Mouse (Mus musculus): ENCODE measurements around the gene Prpf6. TPM values are rescaled to one million over a fixed set of nuclear protein-coding genes. Genes with fewer than 3 reads are reported as not detected.

Gene Prpf6
- 10 to 100 TPM; 37.5 to 42.1 TPM for total RNA-seq (2023)

GRCm38 (mm10) chr2:181591528-181592085 is at the start of gene Prpf6:
Prpf6 (plus strand) TSS chr2:181591868.

GRCm38 (mm10) chr2:181584411-181584942 is 7.2 kb upstream of the Prpf6 start, which contains the start of gene Uckl1:
Uckl1 (minus strand) TSS chr2:181584892.

GRCm38 (mm10) chr2:181592231-181593041 is 768 bp downstream of the Prpf6 start, which contains the start of gene Zfp512b:
Zfp512b (minus strand) TSS chr2:181592803.

GRCm38 (mm10) chr2:181598454-181599351 is 7.0 kb downstream of the Prpf6 start, which contains the start of gene Samd10:
Samd10 (minus strand) TSS chr2:181599212.

GRCm38 (mm10) chr2:181656734-181657133 is 65.1 kb downstream of the Prpf6 start, which contains the start of gene Gm29797:
Gm29797 (plus strand) TSS chr2:181657034.

GRCm38 (mm10) chr2:181671326-181671725 is 79.7 kb downstream of the Prpf6 start, which contains the start of gene Sox18:
Sox18 (minus strand) TSS chr2:181671640.

DNA sequence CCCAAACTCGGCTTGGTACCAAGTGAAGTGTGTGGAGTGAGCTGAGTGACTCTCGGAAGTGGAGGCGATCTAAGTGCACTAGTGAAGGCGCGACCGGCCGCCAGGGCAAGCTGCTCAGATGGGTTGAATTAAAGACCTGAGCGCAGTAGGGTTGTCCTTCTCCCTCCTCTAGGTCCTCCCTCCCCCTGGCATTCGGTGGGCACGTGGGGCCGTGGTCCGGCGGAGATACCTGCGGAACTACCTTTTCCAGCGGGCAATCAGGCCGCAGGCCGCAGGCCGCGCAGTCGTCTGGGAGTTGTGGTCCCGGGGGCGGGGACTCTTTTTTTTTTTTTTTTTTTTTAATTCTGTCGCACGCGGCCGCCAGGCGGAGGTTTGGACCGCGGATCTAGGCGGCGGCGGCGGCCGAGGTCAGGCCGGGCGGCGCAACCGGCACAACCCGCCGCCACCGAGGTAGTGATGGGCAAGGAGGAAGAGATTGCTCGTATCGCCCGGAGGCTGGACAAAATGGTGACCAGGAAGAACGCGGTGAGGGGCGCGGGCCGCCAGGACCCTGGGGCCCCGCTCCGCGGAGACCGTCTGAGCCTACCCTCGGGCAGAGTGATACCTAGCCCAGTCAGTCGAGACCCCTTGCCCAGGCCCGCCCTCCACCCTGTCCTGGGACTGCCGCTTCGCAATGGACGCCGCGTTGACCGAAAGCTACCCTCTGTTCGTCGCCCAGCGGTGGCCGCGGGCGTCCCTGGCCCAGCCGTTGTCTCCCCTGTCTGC is 88.5 kb downstream of the Prpf6 start, which contains the start of gene Tcea2:
TSS of gene Tcea2 (plus strand) at position 360 of the 765 bp plus-strand sequence.

DNA sequence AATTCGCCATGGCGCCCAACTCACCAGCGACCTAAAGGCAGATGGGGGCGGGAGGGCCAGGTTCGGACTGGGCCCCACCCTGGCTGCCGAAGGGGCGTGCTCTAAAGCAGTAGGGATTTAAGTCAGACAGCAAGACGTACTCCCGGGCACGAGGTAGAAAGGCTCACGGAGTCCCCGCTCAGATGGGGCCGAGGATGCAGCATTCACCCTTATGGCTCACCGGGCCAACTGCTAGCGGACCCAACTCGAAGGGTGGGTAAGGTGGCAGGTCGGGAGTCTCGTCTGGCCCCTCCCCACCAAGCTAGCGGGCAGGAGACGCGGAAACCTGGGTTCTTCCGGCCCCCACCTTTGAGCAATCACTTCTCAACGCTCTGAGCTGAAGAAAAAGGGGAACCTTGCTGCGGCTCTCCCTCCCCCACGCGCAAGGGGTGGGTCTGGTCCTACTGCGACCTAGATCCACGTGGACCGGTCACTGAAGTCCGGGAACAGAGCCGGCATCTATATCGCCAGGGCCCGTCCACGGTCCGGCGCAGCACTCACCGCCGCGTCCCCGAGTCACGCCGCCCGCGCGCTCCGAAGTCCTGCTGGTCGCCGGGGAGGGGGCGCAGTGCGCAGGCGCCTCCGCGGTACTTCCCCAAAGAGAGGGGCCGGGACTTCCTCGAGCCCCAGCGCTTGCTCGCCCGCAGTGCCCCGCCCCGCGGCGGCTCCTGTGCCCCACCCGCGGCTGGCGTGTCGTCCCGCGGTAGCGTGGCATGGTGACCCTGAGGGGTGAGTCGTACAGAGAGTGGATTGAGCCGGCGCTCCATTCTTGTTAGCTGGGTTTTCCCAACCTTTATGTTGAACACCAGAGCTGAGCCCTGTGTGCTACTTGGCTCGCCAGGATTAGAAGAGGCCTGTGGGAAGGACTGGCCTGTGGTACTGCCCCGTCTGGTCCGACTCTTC is 101.9 kb downstream of the Prpf6 start, which contains the start of gene Rgs19:
TSS of gene Rgs19 (minus strand) at position 639 of the 942 bp plus-strand sequence.

DNA sequence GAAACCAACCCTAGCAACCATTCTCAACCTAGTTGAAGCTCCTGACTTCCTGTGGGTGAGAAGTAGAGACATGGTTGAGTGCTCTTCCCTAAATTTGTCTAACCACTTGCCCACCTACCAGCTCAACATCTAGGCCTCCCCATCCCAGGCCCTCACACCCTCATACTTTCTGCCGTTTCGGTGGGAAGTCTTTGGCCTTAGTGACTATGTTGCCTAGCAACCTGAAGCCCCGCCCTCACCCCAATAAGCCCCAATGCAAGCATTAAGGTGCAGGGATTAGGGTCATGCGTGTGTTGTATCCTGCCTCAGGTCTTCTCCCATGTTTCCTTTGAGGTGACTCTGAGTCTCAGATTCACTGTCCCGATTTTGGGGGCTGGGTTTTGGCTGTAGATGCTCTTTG is 106.6 kb downstream of the Prpf6 start, which contains the start of gene Lkaaear1:
TSS of gene Lkaaear1 (minus strand) at position 202 of the 400 bp plus-strand sequence.

Other genes starting within 250 kb of the Prpf6 start
- 10 to 100 TPM; 39.2 to 39.5 TPM for gene Zgpat, start 226.9 kb upstream of the Prpf6 start, total RNA-seq (2023)
- 10 to 100 TPM; 54.3 to 60.9 TPM for gene Arfrp1, start 226.5 kb upstream of the Prpf6 start, total RNA-seq (2023)
- gene Lime1, start 211.8 kb upstream of the Prpf6 start, total RNA-seq (2023), result 10 to 100 TPM; 23.7 to 30.1 TPM
- gene Zbtb46, start 132.4 kb upstream of the Prpf6 start, total RNA-seq (2023), result 1 to 10 TPM; 6.2 to 8.5 TPM
- not detected for gene Abhd16b, start 98.7 kb upstream of the Prpf6 start, total RNA-seq (2023)
- 10 to 100 TPM; 77.9 to 80.4 TPM for gene Tpd52l2, start 94.7 kb upstream of the Prpf6 start, total RNA-seq (2023)
- gene Dnajc5, start 71.4 kb upstream of the Prpf6 start, total RNA-seq (2023), result 10 to 100 TPM; 93.9 to 98.2 TPM
- 100 to 1,000 TPM; 126 to 127 TPM for gene Uckl1, start 7.0 kb upstream of the Prpf6 start, total RNA-seq (2023)
- gene Zfp512b, start 935 bp downstream of the Prpf6 start, total RNA-seq (2023), result 10 to 100 TPM; 15.1 to 18.4 TPM
- gene Samd10, start 7.3 kb downstream of the Prpf6 start, total RNA-seq (2023), result 1 to 10 TPM; 2.2 to 3.5 TPM
- not detected for gene Gm29797, start 65.2 kb downstream of the Prpf6 start, total RNA-seq (2023)
- not detected for gene Sox18, start 79.8 kb downstream of the Prpf6 start, total RNA-seq (2023)
- 10 to 100 TPM in 1 of 2 experiments, 1 to 10 TPM in 1; 8.8 to 11.2 TPM for gene Tcea2, start 88.4 kb downstream of the Prpf6 start, total RNA-seq (2023)
- gene Rgs19, start 102.1 kb downstream of the Prpf6 start, total RNA-seq (2023), result 100 to 1,000 TPM; 177 to 199 TPM
- gene Lkaaear1, start 106.6 kb downstream of the Prpf6 start, total RNA-seq (2023), result not detected
- 1 to 10 TPM in 1 of 2 experiments, not detected in 1; 1.3 TPM for gene Oprl1, start 123.1 kb downstream of the Prpf6 start, total RNA-seq (2023)
- gene Myt1, start 171.5 kb downstream of the Prpf6 start, total RNA-seq (2023), result not detected
- 10 to 100 TPM; 28.6 to 34.6 TPM for gene Pcmtd2, start 246.0 kb downstream of the Prpf6 start, total RNA-seq (2023)

Data from monocyte, adult 59 days (primary cell).